Comparison of ENCODE assay signal across 26 mouse cellular contexts in the genomic region with DNA sequence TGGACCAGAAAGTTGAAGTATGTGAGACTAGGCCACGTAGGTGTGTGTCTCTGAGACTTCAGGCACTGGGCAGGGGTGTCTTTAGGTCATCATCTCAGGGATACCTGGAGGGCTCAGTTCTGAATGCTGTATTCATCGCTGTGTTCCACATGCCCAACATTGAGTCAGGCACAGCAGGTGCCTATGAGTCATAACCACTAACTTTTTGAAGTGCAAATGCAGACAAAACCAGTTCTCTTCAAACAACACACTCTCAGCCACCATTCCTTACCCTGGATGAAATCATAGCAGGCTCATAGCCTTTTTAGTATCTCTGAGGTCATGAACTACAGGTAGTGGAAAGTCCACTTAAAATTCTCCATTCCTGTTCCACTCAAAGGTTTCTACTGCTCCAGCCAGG. TPM values are rescaled to one million over a fixed set of nuclear protein-coding genes. Genes with fewer than 3 reads are reported as not detected.
DNase-seq lines count a peak whose midpoint lies in the region; ATAC-seq and TF ChIP-seq lines count a peak whose summit lies in the region.
"Had no signal": no experiment of that assay in that cellular context is flagged by ENCODE, and none has a peak within 500 bp of the region (broad histone marks: within the 10 kb centered on the region; RNA-seq: fewer than 3 reads in every experiment).

No protein-coding gene starts in this region.

- no peak for TF ChIP-seq CTCF in Patski (IDR thresholded peaks at IDR 0.05)
- no peak for TF ChIP-seq CTCF in stomach, postnatal 0 days (IDR thresholded peaks at IDR 0.05; ENCODE audit: low read depth)

- CTCF ChIA-PET in Patski (lab: Charles Lee), result interaction anchor here (1.6 to 9.6 kb wide), 3 partner anchors 11 to 80 kb away, joined by 5 to 76 read pairs (median 7); no protein-coding TSS in a partner anchor

- TF ChIP-seq EP300 in stomach, postnatal 0 days (optimal IDR thresholded peaks at IDR 0.05), result no peak

- H3K9me3 ChIP-seq in kidney, embryonic 14.5 days (ENCODE audit: control insufficient read depth, low read length), result no peaks in the 10 kb centered on the region
- no peaks in the 10 kb centered on the region for H3K9me3 ChIP-seq in stomach, postnatal 0 days (ENCODE audit: control insufficient read depth, low read length)
- H3K9me3 ChIP-seq: forebrain, embryonic 15.5 days; hindbrain, embryonic 15.5 days; intestine, embryonic 15.5 days; limb, embryonic 13.5 days; liver, embryonic 13.5 days had no signal

- H3K4me3 ChIP-seq in kidney, embryonic 14.5 days (ENCODE audit: low read length), result no peak overlapping the region
- H3K4me3 ChIP-seq in stomach, postnatal 0 days (ENCODE audit: low read depth, low read length), result no peak overlapping the region
- H3K4me3 ChIP-seq: forebrain, embryonic 15.5 days; hindbrain, embryonic 15.5 days; intestine, embryonic 15.5 days; limb, embryonic 13.5 days; liver, embryonic 13.5 days had no signal

- 62% methylated on average over 2 of the region's 2 CpGs for WGBS in kidney, embryonic 14.5 days
- 59% methylated on average over 2 of the region's 2 CpGs for WGBS in stomach, postnatal 0 days

- in situ Hi-C loops in Patski (cut with MboI; ENCODE audit: low pct_unique_long_range_greater_than_20kb), result no loop called here

- POLR2A ChIA-PET in Patski (lab: Charles Lee), result no interaction called here

- H3K4me2 ChIP-seq in kidney, embryonic 14.5 days (replicated peaks; ENCODE audit: low read depth, low read length), result no peak overlapping the region
- H3K4me2 ChIP-seq in stomach, postnatal 0 days (replicated peaks; ENCODE audit: low read depth), result no peak overlapping the region
- H3K4me2 ChIP-seq: forebrain, embryonic 15.5 days; hindbrain, embryonic 15.5 days; intestine, embryonic 15.5 days; limb, embryonic 13.5 days; liver, embryonic 13.5 days; midbrain, embryonic 11.5 days had no signal

- no peaks in the 10 kb centered on the region for H3K4me1 ChIP-seq in kidney, embryonic 14.5 days (ENCODE audit: control insufficient read depth, insufficient read depth, low read length)
- H3K4me1 ChIP-seq in stomach, postnatal 0 days (replicated peaks; ENCODE audit: control insufficient read depth, insufficient read depth), result no peaks in the 10 kb centered on the region
- H3K4me1 ChIP-seq: hindbrain, embryonic 15.5 days; limb, embryonic 13.5 days; liver, embryonic 13.5 days had no signal

- no peak overlapping the region for H3K9ac ChIP-seq in kidney, embryonic 14.5 days (ENCODE audit: low read depth, low read length)
- no peak overlapping the region for H3K9ac ChIP-seq in stomach, postnatal 0 days (ENCODE audit: low read length)
- H3K9ac ChIP-seq: forebrain, embryonic 15.5 days; hindbrain, embryonic 15.5 days; intestine, embryonic 15.5 days; limb, embryonic 13.5 days; liver, embryonic 13.5 days had no signal

- ATAC-seq in kidney, embryonic 14.5 days (ENCODE audit: low FRiP score, low TSS enrichment), result peak; percentile 44; the same call in 1 of the 2 replicates
- peak; percentile 43 for ATAC-seq in CD4-positive, CD25-positive, alpha-beta regulatory T cell, adult 4 months
- peak; percentile 82 for ATAC-seq in Patski
- ATAC-seq in stomach, postnatal 0 days (ENCODE audit: low FRiP score, low TSS enrichment), result peak; percentile 46
- ATAC-seq: activated CD4-positive, CD25-positive, alpha-beta regulatory T cell, adult 4 months; forebrain, embryonic 15.5 days; intestine, embryonic 15.5 days had no signal

- no peaks in the 10 kb centered on the region for H3K36me3 ChIP-seq in kidney, embryonic 14.5 days (ENCODE audit: control insufficient read depth, insufficient read depth, low read length)
- no peaks in the 10 kb centered on the region for H3K36me3 ChIP-seq in stomach, postnatal 0 days (ENCODE audit: control insufficient read depth, insufficient read depth, low read length)
- H3K36me3 ChIP-seq: forebrain, embryonic 15.5 days; hindbrain, embryonic 15.5 days; intestine, embryonic 15.5 days; limb, embryonic 13.5 days; liver, embryonic 13.5 days had no signal

- no peaks in the 10 kb centered on the region for H3K27me3 ChIP-seq in kidney, embryonic 14.5 days (ENCODE audit: control insufficient read depth, insufficient read depth, low read length)
- H3K27me3 ChIP-seq in Patski, result no peaks in the 10 kb centered on the region
- no peaks in the 10 kb centered on the region for H3K27me3 ChIP-seq in stomach, postnatal 0 days (ENCODE audit: control insufficient read depth, insufficient read depth, low read length)
- H3K27me3 ChIP-seq: forebrain, embryonic 15.5 days; hindbrain, embryonic 15.5 days; intestine, embryonic 15.5 days; limb, embryonic 13.5 days; liver, embryonic 13.5 days had no signal

- DNase-seq in kidney, adult 11 months, result no peak
- peak; percentile 93 for DNase-seq in Patski (ENCODE audit: low read depth, low spot score)
- peak; percentile 14 for DNase-seq in stomach, postnatal 0 days (ENCODE audit: low spot score)
- DNase-seq in urinary bladder, adult 18-20 months (ENCODE audit: low spot score in 2 of 2), result no peak
- no peak for DNase-seq in urinary bladder, postnatal 4 days (ENCODE audit: low spot score in 2 of 2)
- DNase-seq: adrenal gland, postnatal 10 days; cerebellum, adult 2 months; cerebellum, postnatal 36 days; embryo, embryonic 11 days; gastrocnemius, postnatal 36 days; kidney, adult 9 months; kidney, postnatal 25 days; layer of hippocampus, postnatal 36 days; liver, embryonic 13.5 days; lung, adult 2 months had no signal

- H3K27ac ChIP-seq in kidney, embryonic 14.5 days (ENCODE audit: low read depth, low read length), result no peak overlapping the region
- no peak overlapping the region for H3K27ac ChIP-seq in stomach, postnatal 0 days (replicated peaks)
- H3K27ac ChIP-seq: forebrain, embryonic 15.5 days; hindbrain, embryonic 15.5 days; intestine, embryonic 15.5 days; limb, embryonic 13.5 days; liver, embryonic 13.5 days had no signal

RNA-seq across cellular contexts. Expression of gene S100a6, which starts 16.6 kb away (rescaled TPM):
- polyA plus RNA-seq in kidney, embryonic 14.5 days (2014; fragmentation: Nextera tagmentation; extraction: Ambion mirVana), result 115 and 148 TPM in 2 replicates
- 100 to 1,000 TPM; 291 to 360 TPM for polyA plus RNA-seq in CD4-positive, CD25-positive, alpha-beta regulatory T cell, adult 4 months (2017; shearing (Covaris generic))
- polyA plus RNA-seq in Patski (2021), result 10,815 TPM
- polyA plus RNA-seq in stomach, postnatal 0 days (2015; fragmentation: Nextera tagmentation; extraction: Ambion mirVana), result 3,650 and 3,685 TPM in 2 replicates

RNA-seq across cellular contexts. Expression of gene S100a5, which starts 21.0 kb away (rescaled TPM):
- 0.56 TPM in 1 of 2 replicates, not detected in the other for polyA plus RNA-seq in kidney, embryonic 14.5 days (2014; fragmentation: Nextera tagmentation; extraction: Ambion mirVana)
- polyA plus RNA-seq in CD4-positive, CD25-positive, alpha-beta regulatory T cell, adult 4 months (2017; shearing (Covaris generic)), result not detected
- polyA plus RNA-seq in Patski (2021), result not detected
- 9.6 and 10.5 TPM in 2 replicates for polyA plus RNA-seq in stomach, postnatal 0 days (2015; fragmentation: Nextera tagmentation; extraction: Ambion mirVana)
- polyA plus RNA-seq: activated CD4-positive, CD25-positive, alpha-beta regulatory T cell, adult 4 months; cerebellum, adult 2 months; forebrain, embryonic 15.5 days; heart, embryonic 16.5 days; hindbrain, embryonic 15.5 days; limb, embryonic 13.5 days; liver, embryonic 13.5 days; lung, adult 2 months; midbrain, embryonic 11.5 days had no signal

RNA-seq across cellular contexts. Expression of gene S100a7a, which starts 24.5 kb away (rescaled TPM):
- polyA plus RNA-seq in kidney, embryonic 14.5 days (2014; fragmentation: Nextera tagmentation; extraction: Ambion mirVana), result not detected in 2 replicates
- polyA plus RNA-seq in CD4-positive, CD25-positive, alpha-beta regulatory T cell, adult 4 months (2017; shearing (Covaris generic)), result not detected
- polyA plus RNA-seq in Patski (2021), result 4.9 TPM
- 24.5 and 27.3 TPM in 2 replicates for polyA plus RNA-seq in stomach, postnatal 0 days (2015; fragmentation: Nextera tagmentation; extraction: Ambion mirVana)
- polyA plus RNA-seq: activated CD4-positive, CD25-positive, alpha-beta regulatory T cell, adult 4 months; forebrain, embryonic 15.5 days; hindbrain, embryonic 15.5 days; limb, embryonic 13.5 days; liver, embryonic 13.5 days; midbrain, embryonic 11.5 days had no signal

RNA-seq across cellular contexts. Expression of gene S100a4, which starts 25.7 kb away (rescaled TPM):
- polyA plus RNA-seq in kidney, embryonic 14.5 days (2014; fragmentation: Nextera tagmentation; extraction: Ambion mirVana), result 2.7 and 3.9 TPM in 2 replicates
- 100 to 1,000 TPM in 1 of 2 experiments, 10 to 100 TPM in 1; 74.9 to 104 TPM for polyA plus RNA-seq in CD4-positive, CD25-positive, alpha-beta regulatory T cell, adult 4 months (2017; shearing (Covaris generic))
- polyA plus RNA-seq in Patski (2021), result 44.0 TPM
- polyA plus RNA-seq in stomach, postnatal 0 days (2015; fragmentation: Nextera tagmentation; extraction: Ambion mirVana), result 12.1 and 17.4 TPM in 2 replicates

RNA-seq across cellular contexts. Expression of gene Gm42674, which starts 27.6 kb away (rescaled TPM):
- not detected in 2 replicates for polyA plus RNA-seq in kidney, embryonic 14.5 days (2014; fragmentation: Nextera tagmentation; extraction: Ambion mirVana)
- polyA plus RNA-seq in CD4-positive, CD25-positive, alpha-beta regulatory T cell, adult 4 months (2017; shearing (Covaris generic)), result not detected
- not detected for polyA plus RNA-seq in Patski (2021)
- polyA plus RNA-seq in stomach, postnatal 0 days (2015; fragmentation: Nextera tagmentation; extraction: Ambion mirVana), result not detected in 2 replicates
- polyA plus RNA-seq: activated CD4-positive, CD25-positive, alpha-beta regulatory T cell, adult 4 months; cerebellum, adult 2 months; embryonic facial prominence, embryonic 14.5 days; forebrain, embryonic 15.5 days; heart, embryonic 16.5 days; hindbrain, embryonic 15.5 days; intestine, embryonic 15.5 days; limb, embryonic 13.5 days; liver, embryonic 13.5 days; lung, adult 2 months; midbrain, embryonic 11.5 days; thymus, postnatal 0 days had no signal

Comparison
In these comparisons a context has a peak if more than half of its experiments do, and no peak if none do; other contexts are left out.
1. DNase-seq: peak in Patski (single experiment) and stomach, postnatal 0 days (single experiment); none in kidney, adult 11 months (single experiment), urinary bladder, adult 18-20 months (0 of 2) and urinary bladder, postnatal 4 days (0 of 2).
2. RNA of gene S100a6, which starts 16.6 kb away (polyA plus RNA-seq): 10,815 TPM in Patski (single experiment) and 3,650 to 3,685 TPM in stomach, postnatal 0 days; 291 to 360 TPM in CD4-positive, CD25-positive, alpha-beta regulatory T cell, adult 4 months and 115 to 148 TPM in kidney, embryonic 14.5 days; every median in the first group is over 10 times any median in the second.
3. Peak in every context shown above with its lines, with median percentiles within 50 percentile points of each other: ATAC-seq.